Mouse (Mus musculus): ENCODE measurements around the gene Zfp385a. TPM values are rescaled to one million over a fixed set of nuclear protein-coding genes. Genes with fewer than 3 reads are reported as not detected.

Gene Zfp385a
- polyA plus RNA-seq, 1 experiment from 2014 or later, result 9.0 TPM

GRCm38 (mm10) chr15:103361269-103361668 is 21.4 kb upstream of the Zfp385a start:
- Histone ChIP-seq H3K4me1 (peaks cover 44% of the 10 kb centered on the region), H3K4me2 (no peak overlapping the region), H3K9me3 (no peaks in the 10 kb centered on the region), H3K27me3 (no peaks in the 10 kb centered on the region), H3K4me3 (no peak overlapping the region), H3K9ac (no peak overlapping the region), H3K27ac (no peak overlapping the region), H3K36me3 (no peaks in the 10 kb centered on the region; the same call in 1 of the 2 replicates)
- WGBS, result 45% methylated on average over 1 of the region's 1 CpGs
- ATAC-seq (ENCODE audit: borderline replicate concordance, extremely low read depth, low FRiP score, low TSS enrichment), result no peak

GRCm38 (mm10) chr15:103359869-103360602 is 20.1 kb upstream of the Zfp385a start:
- Histone ChIP-seq H3K27me3 (no peaks in the 10 kb centered on the region), H3K4me3 (no peak overlapping the region), H3K9me3 (no peaks in the 10 kb centered on the region), H3K27ac (no peak overlapping the region), H3K4me1 (peaks cover 40% of the 10 kb centered on the region), H3K4me2 (no peak overlapping the region), H3K9ac (no peak overlapping the region), H3K36me3 (no peaks in the 10 kb centered on the region; the same call in 1 of the 2 replicates)
- 89% methylated on average over 5 of the region's 5 CpGs for WGBS
- ATAC-seq (ENCODE audit: borderline replicate concordance, extremely low read depth, low FRiP score, low TSS enrichment), result no peak

- ATAC-seq (ENCODE audit: borderline replicate concordance, extremely low read depth, low FRiP score, low TSS enrichment), result no peak
- H3K4me1 ChIP-seq, result peaks cover 31% of the 10 kb centered on the region
- WGBS, result 42% methylated on average over 1 of the region's 1 CpGs
- no peaks in the 10 kb centered on the region for H3K27me3 ChIP-seq
- H3K27ac ChIP-seq, result peak overlapping the region; percentile 61
- no peak overlapping the region for H3K4me2 ChIP-seq
- no peak overlapping the region for H3K4me3 ChIP-seq
- H3K36me3 ChIP-seq, result peaks cover 4% of the 10 kb centered on the region
- no peaks in the 10 kb centered on the region for H3K9me3 ChIP-seq
- no peak overlapping the region for H3K9ac ChIP-seq
These were observed 19.2 kb upstream of the Zfp385a start for GRCm38 (mm10) chr15:103359122-103359510.

DNA sequence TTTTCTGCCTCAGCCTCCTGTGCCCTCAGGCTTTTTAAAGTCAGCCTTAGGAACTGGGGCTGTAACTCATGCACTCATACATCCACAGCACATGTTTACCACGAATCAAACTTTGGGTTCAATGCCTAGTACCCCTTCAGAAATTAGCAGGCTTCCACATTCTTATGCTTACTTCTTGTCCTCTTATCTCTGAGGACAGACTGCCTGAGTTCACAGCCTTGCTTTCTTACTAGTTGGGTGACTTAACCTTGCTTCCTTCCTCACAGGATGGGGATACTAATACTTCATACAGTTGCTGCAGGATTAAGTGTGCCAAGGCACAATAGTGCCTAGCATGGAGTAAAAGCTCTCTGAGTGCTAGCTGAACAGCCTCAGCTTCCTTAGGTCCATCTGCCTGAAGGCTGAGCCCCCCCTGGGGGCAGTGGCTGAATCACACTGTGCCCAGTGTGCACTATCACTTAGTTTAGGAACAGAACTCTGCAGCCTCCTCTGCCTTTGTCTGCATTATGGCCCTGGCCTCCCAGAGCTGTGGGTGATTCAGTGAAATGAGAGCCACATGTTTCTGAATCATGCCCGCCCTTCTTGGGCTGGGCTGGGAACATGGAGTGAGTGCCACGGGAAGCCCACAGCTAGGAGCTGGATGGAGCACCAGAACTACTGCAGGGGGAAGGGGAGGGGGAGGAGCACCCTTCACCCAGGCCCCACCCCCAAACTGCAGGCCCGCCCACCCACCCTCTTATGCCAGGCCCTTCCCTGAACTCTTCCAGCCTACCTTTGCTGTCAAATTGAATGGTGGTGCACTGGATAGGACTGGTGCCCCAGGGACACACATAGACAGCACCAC is 18.6 kb upstream of the Zfp385a start:
- ATAC-seq (ENCODE audit: borderline replicate concordance, extremely low read depth, low FRiP score, low TSS enrichment), result peak; percentile 34
- WGBS, result 34% methylated on average over 4 of the region's 4 CpGs
- H3K27ac ChIP-seq, result peak overlapping the region; percentile 61
- H3K4me1 ChIP-seq, result peaks cover 30% of the 10 kb centered on the region
- no peak overlapping the region for H3K9ac ChIP-seq
- H3K27me3 ChIP-seq, result no peaks in the 10 kb centered on the region
- no peaks in the 10 kb centered on the region for H3K9me3 ChIP-seq
- peaks cover 10% of the 10 kb centered on the region for H3K36me3 ChIP-seq
- H3K4me2 ChIP-seq, result no peak overlapping the region
- H3K4me3 ChIP-seq, result no peak overlapping the region

- no peaks in the 10 kb centered on the region for H3K27me3 ChIP-seq
- H3K4me3 ChIP-seq, result no peak overlapping the region
- H3K9ac ChIP-seq, result no peak overlapping the region
- 68% methylated on average over 4 of the region's 4 CpGs for WGBS
- no peak for ATAC-seq (ENCODE audit: borderline replicate concordance, extremely low read depth, low FRiP score, low TSS enrichment)
- no peaks in the 10 kb centered on the region for H3K9me3 ChIP-seq
- no peak overlapping the region for H3K4me2 ChIP-seq
- H3K36me3 ChIP-seq, result peaks cover 14% of the 10 kb centered on the region
- peak overlapping the region; percentile 25 for H3K27ac ChIP-seq
- H3K4me1 ChIP-seq, result peaks cover 27% of the 10 kb centered on the region
These were observed 17.9 kb upstream of the Zfp385a start for GRCm38 (mm10) chr15:103357817-103358216.

- WGBS, result 64% methylated on average over 4 of the region's 4 CpGs
- no peak overlapping the region for H3K27ac ChIP-seq
These were observed 16.2 kb upstream of the Zfp385a start for GRCm38 (mm10) chr15:103356130-103356529.

DNA sequence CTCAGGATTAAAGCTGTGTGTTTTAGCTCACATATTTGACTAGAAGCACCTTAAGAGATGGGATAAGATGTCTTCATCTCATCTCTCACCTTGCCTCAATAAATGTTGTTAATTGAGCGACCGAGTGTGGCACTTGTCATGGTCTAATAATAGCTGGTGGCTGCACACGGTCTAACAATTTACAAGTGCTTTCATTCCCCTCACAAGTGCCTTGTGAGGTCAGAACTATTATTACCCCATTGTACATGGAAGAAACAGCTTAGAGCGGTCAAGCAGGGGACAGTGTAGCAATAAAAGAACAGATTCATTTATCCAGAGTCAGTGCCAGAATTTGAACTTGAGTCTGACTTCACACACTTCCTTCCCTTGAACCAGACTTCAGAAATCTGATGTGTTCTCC is 15.5 kb upstream of the Zfp385a start:
- no peak overlapping the region for H3K9ac ChIP-seq
- H3K4me1 ChIP-seq, result peaks cover 13% of the 10 kb centered on the region
- peaks cover 35% of the 10 kb centered on the region for H3K36me3 ChIP-seq
- H3K9me3 ChIP-seq, result no peaks in the 10 kb centered on the region
- no peak overlapping the region for H3K4me2 ChIP-seq
- ATAC-seq (ENCODE audit: borderline replicate concordance, extremely low read depth, low FRiP score, low TSS enrichment), result no peak
- H3K27me3 ChIP-seq, result no peaks in the 10 kb centered on the region
- no peak overlapping the region for H3K4me3 ChIP-seq
- 66% methylated on average over 4 of the region's 4 CpGs for WGBS
- no peak overlapping the region for H3K27ac ChIP-seq

More at GRCm38 (mm10) chr15:103356130-103356529, 16.2 kb upstream of the Zfp385a start:
- ATAC-seq (ENCODE audit: borderline replicate concordance, extremely low read depth, low FRiP score, low TSS enrichment), result no peak
- Histone ChIP-seq H3K4me2 (no peak overlapping the region), H3K9me3 (no peaks in the 10 kb centered on the region), H3K4me1 (peaks cover 14% of the 10 kb centered on the region), H3K36me3 (peaks cover 28% of the 10 kb centered on the region), H3K9ac (no peak overlapping the region), H3K27me3 (no peaks in the 10 kb centered on the region), H3K4me3 (no peak overlapping the region)

- WGBS, result 89% methylated on average over 2 of the region's 2 CpGs
- Histone ChIP-seq H3K4me2 (no peak overlapping the region), H3K27me3 (no peaks in the 10 kb centered on the region), H3K36me3 (peaks cover 42% of the 10 kb centered on the region), H3K9ac (no peak overlapping the region), H3K9me3 (no peaks in the 10 kb centered on the region), H3K4me3 (no peak overlapping the region), H3K4me1 (peaks cover 13% of the 10 kb centered on the region), H3K27ac (no peak overlapping the region)
- ATAC-seq (ENCODE audit: borderline replicate concordance, extremely low read depth, low FRiP score, low TSS enrichment), result no peak
These were observed 14.8 kb upstream of the Zfp385a start for GRCm38 (mm10) chr15:103354690-103355089.

DNA sequence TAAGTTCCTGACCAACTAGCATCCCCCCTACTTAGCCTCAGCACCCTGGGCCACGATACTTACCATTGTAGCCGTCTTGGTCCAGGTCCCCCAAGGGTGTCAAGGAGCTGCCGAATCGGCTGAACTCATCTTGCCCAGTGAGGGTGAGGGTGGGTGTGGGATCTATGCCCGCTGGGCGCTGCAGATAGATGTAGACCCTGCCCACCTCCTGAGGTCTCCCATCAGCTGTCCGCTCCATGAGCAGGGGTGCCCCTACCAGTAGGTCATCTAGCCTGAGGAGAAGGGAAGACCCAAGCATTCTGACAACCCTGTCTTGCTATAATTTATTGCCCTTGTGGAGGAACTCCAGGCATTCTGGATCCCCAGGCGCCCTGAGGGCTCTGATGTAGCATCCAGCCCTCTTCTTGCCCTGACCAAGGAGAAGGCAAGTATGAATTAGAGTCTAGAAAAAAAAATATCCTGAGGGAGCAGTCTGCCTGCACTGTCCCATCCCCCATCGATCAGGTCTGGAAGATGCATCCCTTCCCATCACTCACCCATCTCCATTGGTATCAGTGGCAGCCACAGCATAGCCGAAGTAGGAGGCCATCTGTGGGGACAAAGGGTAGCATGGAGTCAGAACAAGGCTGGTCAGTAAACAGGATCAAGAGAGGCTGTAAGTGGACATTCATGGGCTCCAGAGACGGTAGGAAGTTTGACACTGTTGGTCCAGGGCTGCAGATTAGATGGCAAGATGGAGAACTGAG is 13.8 kb upstream of the Zfp385a start:
- Histone ChIP-seq H3K27me3 (no peaks in the 10 kb centered on the region), H3K4me1 (peaks cover 4% of the 10 kb centered on the region)

GRCm38 (mm10) chr15:103352856-103353255 is 13.0 kb upstream of the Zfp385a start:
- H3K9ac ChIP-seq, result no peak overlapping the region
- no peaks in the 10 kb centered on the region for H3K27me3 ChIP-seq
- no peak overlapping the region for H3K4me2 ChIP-seq
- WGBS, result 39% methylated on average over 4 of the region's 4 CpGs
- ATAC-seq (ENCODE audit: borderline replicate concordance, extremely low read depth, low FRiP score, low TSS enrichment), result no peak
- peaks cover 55% of the 10 kb centered on the region for H3K36me3 ChIP-seq
- no peak overlapping the region for H3K27ac ChIP-seq
- H3K4me1 ChIP-seq, result no peaks in the 10 kb centered on the region
- no peaks in the 10 kb centered on the region for H3K9me3 ChIP-seq
- H3K4me3 ChIP-seq, result no peak overlapping the region

More for the DNA sequence above, 13.8 kb upstream of the Zfp385a start:
- H3K27ac ChIP-seq, result no peak overlapping the region
- WGBS, result 88% methylated on average over 11 of the region's 11 CpGs
- H3K4me3 ChIP-seq, result no peak overlapping the region
- no peak for ATAC-seq (ENCODE audit: borderline replicate concordance, extremely low read depth, low FRiP score, low TSS enrichment)
- H3K4me2 ChIP-seq, result no peak overlapping the region
- H3K9me3 ChIP-seq, result no peaks in the 10 kb centered on the region
- peaks cover 52% of the 10 kb centered on the region for H3K36me3 ChIP-seq
- H3K9ac ChIP-seq, result no peak overlapping the region

DNA sequence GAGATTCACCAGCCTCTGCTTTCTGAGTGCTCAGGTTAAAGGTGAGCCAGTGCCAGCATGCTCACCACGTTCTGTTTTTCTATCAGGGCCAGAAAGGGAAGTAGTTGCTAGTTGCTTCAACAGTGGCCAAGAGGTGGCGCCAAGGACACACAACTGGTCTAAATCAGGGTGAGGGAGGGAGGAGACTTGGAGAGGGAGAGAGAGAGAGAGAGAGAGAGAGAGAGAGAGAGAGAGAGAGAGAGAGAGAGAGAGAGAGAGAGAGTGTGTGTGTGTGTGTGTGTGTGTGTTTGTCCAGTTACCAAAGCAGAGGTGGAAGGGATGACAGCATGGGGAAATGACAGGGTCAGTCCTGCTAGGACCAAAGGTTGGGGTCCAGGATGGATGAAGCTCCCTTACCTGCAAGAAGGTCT is 7.4 kb upstream of the Zfp385a start:
- Histone ChIP-seq H3K27me3 (no peaks in the 10 kb centered on the region; the same call in 1 of the 2 replicates), H3K9ac (no peak overlapping the region), H3K36me3 (peaks cover 70% of the 10 kb centered on the region), H3K4me3 (no peak overlapping the region), H3K4me2 (no peak overlapping the region), H3K27ac (no peak overlapping the region), H3K9me3 (no peaks in the 10 kb centered on the region), H3K4me1 (no peaks in the 10 kb centered on the region)
- no peak for ATAC-seq (ENCODE audit: borderline replicate concordance, extremely low read depth, low FRiP score, low TSS enrichment)
- WGBS, result 7% methylated on average over 2 of the region's 2 CpGs

Data from lung, embryonic 15.5 days (tissue).